ENCODE assay signal across 22 mouse cellular contexts in the genomic region with DNA sequence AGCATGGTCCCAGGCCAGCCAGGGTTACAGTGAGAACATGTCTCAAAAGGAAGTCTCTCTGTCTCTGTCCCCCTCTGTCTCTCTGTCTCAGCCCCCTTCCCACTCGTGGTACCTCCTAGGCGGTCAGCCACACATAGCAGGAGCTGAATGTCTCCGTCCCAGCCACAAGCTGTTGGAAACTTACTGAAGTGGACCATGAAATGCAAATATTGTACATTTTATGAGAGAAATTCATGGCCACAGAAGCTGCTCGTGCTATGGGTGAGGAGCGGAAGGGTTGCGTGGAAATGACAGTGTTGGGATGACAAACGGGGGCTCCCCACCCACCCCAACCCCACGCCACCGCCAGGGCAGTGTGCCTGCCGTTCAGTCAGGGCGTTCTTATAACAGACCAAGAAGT.
"Had no signal": no experiment of that assay in that cellular context is flagged by ENCODE, and none has a peak within 500 bp of the region (broad histone marks: within the 10 kb centered on the region; RNA-seq: fewer than 3 reads in every experiment).

No protein-coding gene starts in this region.

- ATAC-seq: intestine, embryonic 16.5 days; liver, postnatal 0 days; lung, postnatal 0 days; midbrain, embryonic 15.5 days had no signal

- H3K27ac ChIP-seq: kidney, postnatal 0 days; layer of hippocampus, adult 2 months; limb, embryonic 15.5 days; liver, embryonic 14.5 days; macrophage; midbrain, embryonic 12.5 days; midbrain, embryonic 15.5 days; neural tube, embryonic 12.5 days; neural tube, embryonic 15.5 days had no signal

- H3K4me3 ChIP-seq: layer of hippocampus, adult 2 months; limb, embryonic 15.5 days; midbrain, embryonic 12.5 days; midbrain, embryonic 15.5 days; neural tube, embryonic 12.5 days; neural tube, embryonic 15.5 days had no signal

- H3K4me1 ChIP-seq: midbrain, embryonic 12.5 days; neural tube, embryonic 12.5 days had no signal

- H3K4me2 ChIP-seq: limb, embryonic 15.5 days; liver, embryonic 11.5 days; lung, embryonic 14.5 days; midbrain, embryonic 12.5 days; midbrain, embryonic 15.5 days; neural tube, embryonic 12.5 days; neural tube, embryonic 15.5 days had no signal

- H3K36me3 ChIP-seq: limb, embryonic 15.5 days; midbrain, embryonic 12.5 days; midbrain, embryonic 15.5 days; neural tube, embryonic 12.5 days; neural tube, embryonic 15.5 days had no signal

- DNase-seq: kidney, adult 18-20 months; kidney, adult 9 months; kidney, postnatal 25 days; layer of hippocampus, adult 9-11 months; liver, postnatal 0 days; lung, embryonic 14.5 days; retina, postnatal 1 day; right cerebral cortex, postnatal 25 days; thymus, adult 18-20 months; thymus, postnatal 36 days had no signal

- H3K9me3 ChIP-seq: limb, embryonic 15.5 days; midbrain, embryonic 12.5 days; midbrain, embryonic 15.5 days; neural tube, embryonic 12.5 days; neural tube, embryonic 15.5 days had no signal

- H3K9ac ChIP-seq: limb, embryonic 15.5 days; liver, embryonic 14.5 days; liver, postnatal 0 days; lung, embryonic 14.5 days; midbrain, embryonic 12.5 days; midbrain, embryonic 15.5 days; neural tube, embryonic 12.5 days; neural tube, embryonic 15.5 days had no signal
